Mouse (Mus musculus) myocyte (in vitro differentiated cells): ENCODE results near the gene Lrpprc.

Experiments
- E2F4 ChIP-seq: IDR thresholded peaks from one replicate; pipeline ENCODE4 v1.6.1; 2011; ENCODE audit warnings: mild to moderate bottlenecking, control low read depth, moderate library complexity; ENCODE audit not compliant: insufficient read depth
- MAX ChIP-seq: IDR thresholded peaks from one replicate; pipeline ENCODE4 v1.6.1; 2011; ENCODE audit warnings: low read depth, mild to moderate bottlenecking, control low read depth
- MYOD1 ChIP-seq, 3 experiments: IDR thresholded peaks; one replicate each; pipeline ENCODE4 v1.6.1; 2011; ENCODE audit warnings: control low read depth in 2 of 3, low read depth in 2 of 3, mild to moderate bottlenecking in 2 of 3, moderate library complexity in 1 of 3; ENCODE audit not compliant: insufficient read length in 2 of 3, control insufficient read depth in 1 of 3
- POLR2A ChIP-seq: IDR thresholded peaks from one replicate; pipeline ENCODE4 v1.6.1; 2011; ENCODE audit warnings: low read depth, mild to moderate bottlenecking, control low read depth, moderate library complexity; ENCODE audit not compliant: insufficient read length
- TCF12 ChIP-seq: IDR thresholded peaks from one replicate; pipeline ENCODE4 v1.6.1; 2011; ENCODE audit warnings: mild to moderate bottlenecking, control low read depth; ENCODE audit not compliant: poor library complexity, insufficient read depth, severe bottlenecking
- USF1 ChIP-seq: IDR thresholded peaks from one replicate; pipeline ENCODE4 v1.6.1; 2011; ENCODE audit warnings: low read depth, mild to moderate bottlenecking, control low read depth, moderate library complexity

GRCm38 (mm10) chr17:84749297-84749696, 41.3 kb downstream of the Lrpprc start:
- no peak for TF ChIP-seq POLR2A
- TF ChIP-seq E2F4: no peak
- TF ChIP-seq MAX: no peak
- no peak for TF ChIP-seq MYOD1 (IDR thresholded peaks at IDR 0.05; ENCODE audit: control insufficient read depth in 1 of 3, insufficient read length in 2 of 3, low read depth in 2 of 3)
- TF ChIP-seq USF1: no peak
- TF ChIP-seq TCF12: no peak
